Mouse (Mus musculus): ENCODE results near the gene Aig1. TPM values are rescaled to one million over a fixed set of nuclear protein-coding genes. Genes with fewer than 3 reads are reported as not detected.
"Not testable (repeated sequence)": the region's sequence is repeated elsewhere in the genome, so short reads cannot be mapped to it uniquely, and the experiment has no call there.

The Aig1 gene
- polyA plus RNA-seq (2011; ENCODE audit: insufficient read length, low read depth, missing spikeins): 38.1 and 40.8 TPM in 2 replicates

DNA sequence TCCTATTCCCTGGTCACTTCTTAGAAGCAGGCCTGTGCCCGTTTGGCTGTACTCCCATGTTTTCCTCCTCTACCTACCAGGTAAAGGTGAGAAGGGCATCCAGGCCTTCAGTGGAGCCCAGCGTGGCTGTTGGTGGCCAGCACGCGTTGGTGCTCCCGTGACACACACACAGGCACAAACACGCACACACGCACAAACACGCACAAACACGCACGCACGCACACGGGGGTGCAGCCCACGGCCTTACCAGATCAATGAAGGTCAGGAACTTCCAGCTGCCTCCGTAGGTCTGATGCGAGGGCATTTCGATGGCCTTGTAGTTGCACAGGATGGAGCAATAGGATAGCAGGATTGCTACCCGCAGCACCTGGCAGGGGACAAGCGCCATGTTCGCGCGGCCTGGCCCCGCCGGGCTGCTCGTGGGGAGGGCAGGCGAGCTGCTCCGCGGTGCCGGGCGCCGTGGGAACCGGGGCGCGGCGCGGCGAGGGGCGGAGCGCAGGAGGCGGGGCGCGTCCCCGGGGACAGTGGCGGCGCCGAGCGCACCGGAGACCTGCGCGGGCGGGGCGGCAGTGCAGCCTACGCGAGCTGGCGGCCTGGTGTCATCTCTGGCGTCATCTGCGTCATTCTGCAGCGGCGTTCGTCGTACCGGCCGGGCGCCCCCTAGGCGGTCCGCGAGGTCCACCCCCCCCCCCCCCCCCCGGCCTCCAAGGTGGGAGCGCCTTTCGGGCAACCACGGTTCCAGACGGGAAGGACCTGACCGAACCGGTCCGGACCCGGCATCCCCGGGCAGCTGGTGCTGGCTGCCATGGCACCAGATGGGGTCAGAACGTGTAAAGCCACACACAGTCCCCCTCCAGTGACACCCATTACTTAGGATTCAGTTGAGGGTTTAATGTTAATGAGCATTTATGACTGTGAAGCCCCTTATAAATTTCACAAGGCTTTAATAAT, at the start of gene Aig1:
Gene Aig1, minus strand, starts transcription at position 610 of the 951 bp plus-strand sequence.
- TF ChIP-seq CTCF (IDR thresholded peaks at IDR 0.05; ENCODE audit: borderline replicate concordance, insufficient read depth, low read length): no peak
- TF ChIP-seq POLR2A (IDR thresholded peaks at IDR 0.05; ENCODE audit: low read depth, low read length): peak; percentile 51
- Histone ChIP-seq H3K27ac (ENCODE audit: insufficient read depth, low read length) (peak within 1 kb of the TSS; percentile 51), H3K4me1 (ENCODE audit: control insufficient read depth, insufficient read depth, low read length) (peaks cover 4% of the 10 kb centered on the region; the same call in 1 of the 2 replicates), H3K4me3 (ENCODE audit: insufficient read depth, low read length) (peak within 1 kb of the TSS; percentile 42)

DNA sequence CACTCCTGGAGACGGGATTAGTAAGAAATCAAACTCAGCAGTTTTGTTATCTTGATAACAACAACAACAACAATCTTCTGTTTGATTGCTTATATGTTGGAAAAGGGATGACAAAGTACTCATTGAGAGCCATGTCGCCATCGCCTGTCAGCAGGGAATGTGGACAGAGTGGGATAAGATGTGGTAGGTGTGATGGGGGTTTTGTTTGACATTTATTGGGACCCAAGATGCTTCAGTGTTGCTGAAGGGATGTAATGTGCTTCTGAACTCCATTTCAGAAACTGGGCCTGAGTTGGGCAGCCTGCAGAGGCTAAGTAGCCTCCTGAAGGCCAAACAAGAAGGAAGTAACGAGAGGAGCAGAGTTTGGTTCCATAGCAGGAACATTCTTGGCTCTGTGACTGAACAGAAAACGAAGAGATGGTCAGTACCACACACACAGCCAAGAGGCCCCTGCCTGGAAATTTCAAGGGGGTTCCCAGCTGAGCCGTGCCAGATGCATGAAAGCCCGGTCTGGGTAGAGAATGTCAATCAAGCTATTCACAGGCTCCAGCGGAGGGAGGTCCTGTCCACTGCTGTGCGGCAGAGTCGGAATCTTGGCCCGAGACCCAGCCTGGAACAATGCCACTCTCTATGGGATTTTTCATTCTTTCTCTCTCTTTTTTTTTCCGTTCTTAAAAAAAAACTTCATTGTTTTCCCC, 48.0 kb upstream of the Aig1 start:
- no peak overlapping the region for H3K4me3 ChIP-seq (ENCODE audit: insufficient read depth, low read length)
- 0 out of 2 replicates have a peak, but pooled peaks cover 2% of the 10 kb centered on the region for H3K4me1 ChIP-seq (ENCODE audit: control insufficient read depth, insufficient read depth, low read length)
- H3K27ac ChIP-seq (ENCODE audit: insufficient read depth, low read length): no peak overlapping the region; the same call in 1 of the 2 replicates
- TF ChIP-seq POLR2A (IDR thresholded peaks at IDR 0.05; ENCODE audit: low read depth, low read length) (no peak), CTCF (IDR thresholded peaks at IDR 0.05; ENCODE audit: borderline replicate concordance, insufficient read depth, low read length) (no peak)

DNA sequence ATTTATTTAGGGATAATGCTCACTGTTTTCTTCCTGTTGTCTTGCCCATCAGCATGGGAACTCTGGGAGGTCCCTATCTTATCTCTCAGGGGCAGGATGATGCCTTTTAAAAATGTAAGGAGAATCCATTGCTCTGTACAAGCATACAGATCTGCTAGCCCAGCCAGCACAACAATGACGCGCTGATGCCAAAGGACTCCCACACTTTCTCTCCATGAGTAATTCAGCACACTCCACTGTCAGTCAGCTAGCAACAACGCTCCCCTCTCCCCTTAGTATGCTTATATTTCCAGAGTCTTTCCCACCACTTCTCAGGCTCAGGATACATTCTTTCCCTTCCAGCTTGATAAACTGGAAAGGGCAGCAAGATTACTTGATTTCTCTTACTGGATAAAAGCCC, 46.4 kb upstream of the Aig1 start:
- H3K27ac ChIP-seq (ENCODE audit: insufficient read depth, low read length): no peak overlapping the region
- H3K4me1 ChIP-seq (ENCODE audit: control insufficient read depth, insufficient read depth, low read length): 0 out of 2 replicates have a peak, but pooled peaks cover 2% of the 10 kb centered on the region
- TF ChIP-seq POLR2A (IDR thresholded peaks at IDR 0.05; ENCODE audit: low read depth, low read length): no peak
- TF ChIP-seq CTCF (IDR thresholded peaks at IDR 0.05; ENCODE audit: borderline replicate concordance, insufficient read depth, low read length): no peak
- no peak overlapping the region for H3K4me3 ChIP-seq (ENCODE audit: insufficient read depth, low read length)

DNA sequence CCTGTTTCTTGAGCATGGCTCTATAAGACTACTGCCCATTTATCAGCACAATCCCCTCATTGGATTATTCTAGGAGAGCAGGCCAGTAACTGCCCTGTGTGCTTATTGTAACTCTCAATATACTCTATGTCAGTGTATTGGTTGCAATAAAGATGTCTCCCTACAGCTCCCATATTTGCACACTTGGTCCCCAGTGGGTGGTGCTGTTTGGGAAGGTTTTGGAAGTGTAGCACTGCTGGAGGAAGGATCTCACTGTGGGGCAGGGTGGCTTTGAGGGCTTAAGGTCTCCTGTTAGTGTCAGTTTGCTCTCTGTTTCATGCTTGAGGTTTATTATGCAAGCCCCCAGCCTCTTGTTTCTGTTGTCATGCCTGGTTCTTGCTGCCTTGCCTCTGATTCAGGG, 44.9 kb upstream of the Aig1 start:
- no peak overlapping the region for H3K4me3 ChIP-seq (ENCODE audit: insufficient read depth, low read length)
- H3K4me1 ChIP-seq (ENCODE audit: control insufficient read depth, insufficient read depth, low read length): 0 out of 2 replicates have a peak, but pooled peaks cover 2% of the 10 kb centered on the region
- TF ChIP-seq CTCF (IDR thresholded peaks at IDR 0.05; ENCODE audit: borderline replicate concordance, insufficient read depth, low read length) (no peak), POLR2A (IDR thresholded peaks at IDR 0.05; ENCODE audit: low read depth, low read length) (no peak)
- no peak overlapping the region for H3K27ac ChIP-seq (ENCODE audit: insufficient read depth, low read length)

DNA sequence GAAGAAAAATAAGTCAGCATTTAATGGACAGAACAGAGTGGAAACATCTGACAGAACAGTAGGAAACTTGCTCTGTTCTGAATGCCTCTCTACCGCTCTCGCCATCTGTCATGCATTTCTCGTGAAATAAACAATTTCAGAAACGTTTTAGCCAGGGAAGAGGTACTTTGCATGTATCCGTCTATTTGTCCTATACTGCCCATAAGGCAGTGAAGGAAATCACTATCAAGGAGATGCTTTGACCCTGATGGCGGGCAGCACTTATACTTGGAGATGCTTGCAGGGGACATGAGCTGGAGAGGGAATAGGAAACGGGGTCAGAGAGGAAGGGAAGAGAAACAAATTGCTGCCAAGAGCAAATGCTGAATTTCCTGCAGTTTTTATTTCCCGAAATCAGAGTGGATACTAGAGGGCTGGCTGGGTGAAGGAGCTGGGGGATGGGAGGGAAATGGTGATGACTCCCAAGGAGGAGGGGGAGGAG, 37.5 kb upstream of the Aig1 start:
- no peak overlapping the region for H3K27ac ChIP-seq (ENCODE audit: insufficient read depth, low read length)
- no peaks in the 10 kb centered on the region for H3K4me1 ChIP-seq (ENCODE audit: control insufficient read depth, insufficient read depth, low read length)
- no peak overlapping the region for H3K4me3 ChIP-seq (ENCODE audit: insufficient read depth, low read length)
- TF ChIP-seq POLR2A (IDR thresholded peaks at IDR 0.05; ENCODE audit: low read depth, low read length): no peak
- TF ChIP-seq CTCF (IDR thresholded peaks at IDR 0.05; ENCODE audit: borderline replicate concordance, insufficient read depth, low read length): no peak

DNA sequence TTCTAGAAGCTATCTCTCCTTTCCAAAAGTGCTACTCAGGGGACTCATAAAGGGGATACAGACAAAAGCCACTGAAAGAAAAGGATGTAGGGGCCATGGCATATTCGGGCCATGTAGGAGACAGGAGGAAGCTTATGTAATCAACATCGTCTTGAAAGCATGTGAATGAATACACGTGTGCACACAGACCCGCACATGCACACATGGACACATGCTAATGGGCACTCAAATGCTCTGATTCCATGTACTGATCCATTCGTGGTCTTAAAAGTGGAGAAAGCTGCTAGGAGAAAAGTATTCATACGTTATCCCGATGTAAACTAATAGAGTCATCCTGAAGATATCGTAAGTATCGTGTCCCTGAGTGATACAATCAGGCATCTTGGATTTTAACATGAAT, 36.8 kb upstream of the Aig1 start:
- no peak for TF ChIP-seq POLR2A (IDR thresholded peaks at IDR 0.05; ENCODE audit: low read depth, low read length)
- TF ChIP-seq CTCF (IDR thresholded peaks at IDR 0.05; ENCODE audit: borderline replicate concordance, insufficient read depth, low read length): no peak
- Histone ChIP-seq H3K27ac (ENCODE audit: insufficient read depth, low read length) (no peak overlapping the region), H3K4me3 (ENCODE audit: insufficient read depth, low read length) (no peak overlapping the region), H3K4me1 (ENCODE audit: control insufficient read depth, insufficient read depth, low read length) (no peaks in the 10 kb centered on the region)

DNA sequence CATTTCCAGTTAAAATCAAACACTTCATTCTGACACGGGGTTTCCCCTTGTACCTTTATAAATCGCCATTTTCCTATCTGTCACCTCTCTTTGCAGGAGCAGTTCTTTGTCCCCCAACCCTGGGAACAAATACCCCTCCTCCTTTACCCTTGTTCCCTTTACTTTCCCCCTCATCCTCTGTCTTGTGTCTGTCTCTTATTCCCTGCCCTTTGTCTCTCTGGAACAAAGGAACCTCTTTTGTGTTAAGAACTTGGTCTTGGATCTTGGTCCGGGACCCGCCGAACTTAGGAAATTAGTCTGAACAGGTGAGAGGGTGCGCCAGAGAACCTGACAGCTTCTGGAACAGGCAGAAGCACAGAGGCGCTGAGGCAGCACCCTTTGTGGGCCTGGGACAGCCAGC, 24.0 kb upstream of the Aig1 start:
- not testable (repeated sequence) for H3K4me3 ChIP-seq (ENCODE audit: insufficient read depth, low read length); H3K4me1 ChIP-seq (ENCODE audit: control insufficient read depth, insufficient read depth, low read length); H3K27ac ChIP-seq (ENCODE audit: insufficient read depth, low read length)

DNA sequence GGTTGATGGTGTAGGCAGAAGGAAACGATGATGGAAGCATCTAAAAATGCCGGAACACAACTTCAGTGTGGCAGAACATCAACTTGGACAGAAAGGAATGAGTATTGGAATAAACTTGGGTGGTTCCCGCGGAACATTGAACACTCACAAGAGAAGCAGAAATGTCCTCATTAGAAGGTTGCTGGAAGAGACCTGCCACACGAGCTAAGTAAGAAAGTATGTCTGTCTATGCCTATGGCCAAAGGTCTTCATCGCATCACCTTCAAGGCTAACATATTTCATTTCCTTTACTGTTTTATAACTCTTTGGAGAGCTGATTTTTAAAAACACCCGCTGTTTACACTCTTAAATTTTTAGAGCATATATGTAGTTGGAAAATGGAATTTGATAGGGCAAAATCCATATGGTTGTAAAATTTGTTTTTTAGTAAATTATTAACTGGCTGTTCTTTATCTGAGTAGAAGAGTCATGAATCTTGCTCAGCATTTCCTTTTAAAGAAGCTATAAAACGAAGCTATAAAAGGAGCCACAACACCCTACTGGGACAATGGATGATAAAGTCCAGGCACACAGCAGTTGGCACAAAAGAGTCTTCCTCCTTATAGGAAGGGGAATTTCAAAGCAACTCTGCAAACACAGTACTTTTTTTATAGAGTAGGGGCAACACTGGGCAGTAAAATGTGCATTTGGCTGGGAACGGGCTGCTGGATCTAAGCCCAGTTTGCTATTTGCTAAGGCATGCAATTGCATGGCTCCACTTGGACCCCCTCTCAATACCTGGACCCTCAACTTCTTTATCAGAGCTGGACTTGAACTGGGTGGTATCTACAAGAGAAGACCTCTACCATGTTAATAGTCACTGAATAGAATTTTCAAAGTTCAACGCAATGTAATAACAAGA, 14.4 kb upstream of the Aig1 start:
- Histone ChIP-seq H3K27ac (ENCODE audit: insufficient read depth, low read length) (no peak overlapping the region), H3K4me1 (ENCODE audit: control insufficient read depth, insufficient read depth, low read length) (no peaks in the 10 kb centered on the region), H3K4me3 (ENCODE audit: insufficient read depth, low read length) (no peak overlapping the region)
- TF ChIP-seq CTCF (IDR thresholded peaks at IDR 0.05; ENCODE audit: borderline replicate concordance, insufficient read depth, low read length): no peak
- TF ChIP-seq POLR2A (IDR thresholded peaks at IDR 0.05; ENCODE audit: low read depth, low read length): no peak

DNA sequence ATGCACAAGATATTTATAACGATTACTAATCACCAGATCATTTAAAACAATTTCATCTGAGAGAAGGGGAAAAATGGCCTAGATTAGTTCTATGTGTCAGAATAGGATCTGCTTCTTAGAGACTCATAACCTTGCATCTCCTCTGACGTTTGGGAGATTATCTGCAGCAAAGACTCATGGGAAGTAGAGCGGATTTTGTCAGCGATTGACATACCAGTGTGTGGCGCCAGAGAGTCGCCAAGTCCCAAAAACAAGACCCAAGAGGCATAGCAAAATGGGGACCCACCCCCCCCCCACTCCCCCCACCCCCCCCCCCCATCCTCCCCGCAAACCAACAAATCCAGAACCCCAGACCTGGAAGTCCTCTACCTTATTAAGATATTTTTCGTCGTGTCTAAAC, 13.7 kb upstream of the Aig1 start:
- Histone ChIP-seq H3K4me3 (ENCODE audit: insufficient read depth, low read length) (no peak overlapping the region), H3K27ac (ENCODE audit: insufficient read depth, low read length) (no peak overlapping the region), H3K4me1 (ENCODE audit: control insufficient read depth, insufficient read depth, low read length) (no peaks in the 10 kb centered on the region)
- TF ChIP-seq POLR2A (IDR thresholded peaks at IDR 0.05; ENCODE audit: low read depth, low read length): no peak
- TF ChIP-seq CTCF (IDR thresholded peaks at IDR 0.05; ENCODE audit: borderline replicate concordance, insufficient read depth, low read length): no peak

All from embryonic fibroblast, embryonic 13.5 days (primary cell).